Mouse (Mus musculus): Measurements from ENCODE around the gene Wdr20. TPM values are rescaled to one million over a fixed set of nuclear protein-coding genes. Genes with fewer than 3 reads are reported as not detected.

The Wdr20 gene
- polyA plus RNA-seq, 1 experiment, result 31.7 TPM

GRCm38 (mm10) chr12:110784211-110784610 is 46.5 kb downstream of the Wdr20 start:
- no peak for DNase-seq
- Histone ChIP-seq H3K27me3 (ENCODE audit: control insufficient read depth, insufficient read depth, low read length) (no peaks in the 10 kb centered on the region), H3K36me3 (ENCODE audit: control insufficient read depth, insufficient read depth, low read length) (peaks cover 20% of the 10 kb centered on the region), H3K27ac (ENCODE audit: control insufficient read depth, insufficient read depth, low read length) (no peak overlapping the region), H3K4me3 (ENCODE audit: control insufficient read depth, insufficient read depth, low read length) (no peak overlapping the region), H3K4me1 (replicated peaks; ENCODE audit: control insufficient read depth, insufficient read depth, low read length) (no peaks in the 10 kb centered on the region)
- 97% methylated on average over 2 of the region's 2 CpGs for WGBS
- TF ChIP-seq CTCF (IDR thresholded peaks at IDR 0.05; ENCODE audit: borderline replicate concordance, control insufficient read depth, extremely low read depth, insufficient read depth, low read length, poor library complexity), result no peak

- DNase-seq, result no peak
- no peaks in the 10 kb centered on the region for H3K27me3 ChIP-seq (ENCODE audit: control insufficient read depth, insufficient read depth, low read length)
- no peak overlapping the region for H3K27ac ChIP-seq (ENCODE audit: control insufficient read depth, insufficient read depth, low read length)
- no peak overlapping the region for H3K4me3 ChIP-seq (ENCODE audit: control insufficient read depth, insufficient read depth, low read length)
- 84% methylated on average over 4 of the region's 4 CpGs for WGBS
- peaks cover 3% of the 10 kb centered on the region; the same call in 1 of the 2 replicates for H3K36me3 ChIP-seq (ENCODE audit: control insufficient read depth, insufficient read depth, low read length)
- no peak for TF ChIP-seq CTCF (IDR thresholded peaks at IDR 0.05; ENCODE audit: borderline replicate concordance, control insufficient read depth, extremely low read depth, insufficient read depth, low read length, poor library complexity)
- no peak for TF ChIP-seq POLR2A (IDR thresholded peaks at IDR 0.05; ENCODE audit: control insufficient read depth, extremely low read depth, insufficient read depth, low read length, poor library complexity)
- H3K4me1 ChIP-seq (replicated peaks; ENCODE audit: control insufficient read depth, insufficient read depth, low read length), result no peaks in the 10 kb centered on the region
These were observed 48.5 kb downstream of the Wdr20 start for GRCm38 (mm10) chr12:110786243-110786642.

GRCm38 (mm10) chr12:110790580-110790979 is 52.8 kb downstream of the Wdr20 start:
- 95% methylated on average over 4 of the region's 4 CpGs for WGBS
- H3K4me1 ChIP-seq (replicated peaks; ENCODE audit: control insufficient read depth, insufficient read depth, low read length), result peaks cover 5% of the 10 kb centered on the region; the same call in 1 of the 2 replicates
- no peaks in the 10 kb centered on the region for H3K27me3 ChIP-seq (ENCODE audit: control insufficient read depth, insufficient read depth, low read length)
- DNase-seq, result no peak
- no peak overlapping the region for H3K4me3 ChIP-seq (ENCODE audit: control insufficient read depth, insufficient read depth, low read length)
- TF ChIP-seq CTCF (IDR thresholded peaks at IDR 0.05; ENCODE audit: borderline replicate concordance, control insufficient read depth, extremely low read depth, insufficient read depth, low read length, poor library complexity) (no peak), POLR2A (IDR thresholded peaks at IDR 0.05; ENCODE audit: control insufficient read depth, extremely low read depth, insufficient read depth, low read length, poor library complexity) (no peak)
- H3K36me3 ChIP-seq (ENCODE audit: control insufficient read depth, insufficient read depth, low read length), result peaks cover 12% of the 10 kb centered on the region
- H3K27ac ChIP-seq (ENCODE audit: control insufficient read depth, insufficient read depth, low read length), result no peak overlapping the region

GRCm38 (mm10) chr12:110791026-110791425 is 53.3 kb downstream of the Wdr20 start:
- no peak for DNase-seq
- over 99% methylated on average over 8 of the region's 8 CpGs for WGBS
- Histone ChIP-seq H3K36me3 (ENCODE audit: control insufficient read depth, insufficient read depth, low read length) (peaks cover 12% of the 10 kb centered on the region), H3K27ac (ENCODE audit: control insufficient read depth, insufficient read depth, low read length) (no peak overlapping the region), H3K4me3 (ENCODE audit: control insufficient read depth, insufficient read depth, low read length) (no peak overlapping the region), H3K27me3 (ENCODE audit: control insufficient read depth, insufficient read depth, low read length) (no peaks in the 10 kb centered on the region), H3K4me1 (replicated peaks; ENCODE audit: control insufficient read depth, insufficient read depth, low read length) (peaks cover 5% of the 10 kb centered on the region; the same call in 1 of the 2 replicates)
- TF ChIP-seq CTCF (IDR thresholded peaks at IDR 0.05; ENCODE audit: borderline replicate concordance, control insufficient read depth, extremely low read depth, insufficient read depth, low read length, poor library complexity) (no peak), POLR2A (IDR thresholded peaks at IDR 0.05; ENCODE audit: control insufficient read depth, extremely low read depth, insufficient read depth, low read length, poor library complexity) (no peak)

- no peak for TF ChIP-seq CTCF (IDR thresholded peaks at IDR 0.05; ENCODE audit: borderline replicate concordance, control insufficient read depth, extremely low read depth, insufficient read depth, low read length, poor library complexity)
- TF ChIP-seq POLR2A (IDR thresholded peaks at IDR 0.05; ENCODE audit: control insufficient read depth, extremely low read depth, insufficient read depth, low read length, poor library complexity), result no peak
- Histone ChIP-seq H3K36me3 (ENCODE audit: control insufficient read depth, insufficient read depth, low read length) (peaks cover 9% of the 10 kb centered on the region), H3K27ac (ENCODE audit: control insufficient read depth, insufficient read depth, low read length) (no peak overlapping the region), H3K4me3 (ENCODE audit: control insufficient read depth, insufficient read depth, low read length) (no peak overlapping the region), H3K27me3 (ENCODE audit: control insufficient read depth, insufficient read depth, low read length) (no peaks in the 10 kb centered on the region), H3K4me1 (replicated peaks; ENCODE audit: control insufficient read depth, insufficient read depth, low read length) (peaks cover 5% of the 10 kb centered on the region; the same call in 1 of the 2 replicates)
- no peak for DNase-seq
- 76% methylated on average over 6 of the region's 6 CpGs for WGBS
These were observed 57.3 kb downstream of the Wdr20 start for GRCm38 (mm10) chr12:110795035-110795434.

- Histone ChIP-seq H3K4me3 (ENCODE audit: control insufficient read depth, insufficient read depth, low read length) (no peak overlapping the region), H3K27me3 (ENCODE audit: control insufficient read depth, insufficient read depth, low read length) (no peaks in the 10 kb centered on the region), H3K4me1 (replicated peaks; ENCODE audit: control insufficient read depth, insufficient read depth, low read length) (peaks cover 5% of the 10 kb centered on the region; the same call in 1 of the 2 replicates), H3K36me3 (ENCODE audit: control insufficient read depth, insufficient read depth, low read length) (peaks cover 9% of the 10 kb centered on the region; the same call in 1 of the 2 replicates), H3K27ac (ENCODE audit: control insufficient read depth, insufficient read depth, low read length) (no peak overlapping the region)
- DNase-seq, result no peak
- WGBS, result 86% methylated on average over 6 of the region's 6 CpGs
- TF ChIP-seq CTCF (IDR thresholded peaks at IDR 0.05; ENCODE audit: borderline replicate concordance, control insufficient read depth, extremely low read depth, insufficient read depth, low read length, poor library complexity) (no peak), POLR2A (IDR thresholded peaks at IDR 0.05; ENCODE audit: control insufficient read depth, extremely low read depth, insufficient read depth, low read length, poor library complexity) (no peak)
These were observed 59.0 kb downstream of the Wdr20 start for GRCm38 (mm10) chr12:110796748-110797147.

- no peak overlapping the region for H3K4me3 ChIP-seq (ENCODE audit: control insufficient read depth, insufficient read depth, low read length)
- H3K27me3 ChIP-seq (ENCODE audit: control insufficient read depth, insufficient read depth, low read length), result no peaks in the 10 kb centered on the region
- peaks cover 9% of the 10 kb centered on the region; the same call in 1 of the 2 replicates for H3K36me3 ChIP-seq (ENCODE audit: control insufficient read depth, insufficient read depth, low read length)
- no peak for TF ChIP-seq CTCF (IDR thresholded peaks at IDR 0.05; ENCODE audit: borderline replicate concordance, control insufficient read depth, extremely low read depth, insufficient read depth, low read length, poor library complexity)
- no peak for TF ChIP-seq POLR2A (IDR thresholded peaks at IDR 0.05; ENCODE audit: control insufficient read depth, extremely low read depth, insufficient read depth, low read length, poor library complexity)
- H3K4me1 ChIP-seq (replicated peaks; ENCODE audit: control insufficient read depth, insufficient read depth, low read length), result peaks cover 5% of the 10 kb centered on the region; the same call in 1 of the 2 replicates
- WGBS, result 93% methylated on average over 6 of the region's 6 CpGs
- no peak for DNase-seq
- H3K27ac ChIP-seq (ENCODE audit: control insufficient read depth, insufficient read depth, low read length), result no peak overlapping the region
These were observed 59.5 kb downstream of the Wdr20 start for GRCm38 (mm10) chr12:110797202-110797601.

Data from thymus, adult 2 months (tissue).